Mouse (Mus musculus) layer of hippocampus, adult 8-10 months (tissue): ENCODE results near the gene Pheta1. TPM values are rescaled to one million over a fixed set of nuclear protein-coding genes. Genes with fewer than 3 reads are reported as not detected.
A peak's percentile ranks its signal among the peaks of the same experiment; 100 is the strongest.

Source experiments
- DNase-seq, 2 experiments: peaks; one replicate each; pipeline ENCODE4 v3.0.0; 2022; ENCODE audit warnings: low spot score in 2 of 2
- microRNA-seq, 2 experiments: library from miRNA; unstranded; fragments of <30 nt; microRNA quantifications; one replicate each; pipeline ENCODE4 v1.2.0; 2022
- total RNA-seq, 4 experiments: library from RNA; stranded (reverse); gene quantifications; 2 replicates each; pipeline ENCODE4 v1.2.4; 2022

The Pheta1 gene
- total RNA-seq, 4 experiments from 2014 or later = 8.7 to 9.8 (median 9.0) TPM

DNA sequence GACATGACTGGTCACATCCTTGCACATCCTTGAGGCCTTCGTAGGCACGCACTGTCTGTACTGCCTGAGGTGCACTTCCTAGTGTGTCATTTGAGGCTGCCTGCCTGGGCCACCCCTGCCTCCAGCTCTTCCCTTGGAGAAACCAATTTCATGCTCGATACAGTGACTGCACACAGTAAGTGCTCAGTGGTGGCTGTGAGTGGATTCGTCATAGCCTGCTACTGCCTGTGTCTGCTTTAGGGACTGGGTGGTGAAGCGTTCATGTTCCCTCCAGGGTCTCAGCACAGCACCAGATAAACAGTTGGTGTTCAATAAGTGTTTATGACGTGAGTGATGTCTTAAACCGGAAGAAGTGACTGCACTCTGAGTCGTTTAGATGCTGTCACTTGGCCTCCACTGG is 34.6 kb downstream of the Pheta1 start:
- no peak for DNase-seq

- no peak for DNase-seq
Observed at GRCm38 (mm10) chr5:121889375-121889774, 40.6 kb downstream of the Pheta1 start.

GRCm38 (mm10) chr5:121889819-121890362 is 41.1 kb downstream of the Pheta1 start:
- DNase-seq = no peak

DNA sequence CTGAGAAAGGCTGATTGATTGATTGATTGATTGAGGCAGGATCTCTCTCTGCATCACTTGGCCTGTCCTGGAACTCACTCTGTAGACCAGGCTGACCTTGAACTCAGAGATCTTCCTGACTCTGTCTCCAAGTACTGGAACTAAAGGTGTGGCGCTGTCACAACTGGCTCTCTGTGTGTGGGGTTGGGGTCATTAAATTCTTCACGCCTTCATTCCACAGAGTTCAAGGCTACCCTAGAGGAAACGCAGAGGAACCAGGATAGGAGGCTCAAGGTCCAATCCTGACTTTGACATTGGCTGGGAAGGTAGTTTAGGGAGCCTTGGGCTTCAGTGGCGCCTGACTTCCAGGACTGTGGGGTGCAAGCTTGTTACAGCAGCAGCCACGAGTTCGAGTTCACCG is 42.1 kb downstream of the Pheta1 start:
- DNase-seq = no peak

GRCm38 (mm10) chr5:121892281-121892680 is 43.5 kb downstream of the Pheta1 start:
- DNase-seq = peak; percentile 63 to 77

DNA sequence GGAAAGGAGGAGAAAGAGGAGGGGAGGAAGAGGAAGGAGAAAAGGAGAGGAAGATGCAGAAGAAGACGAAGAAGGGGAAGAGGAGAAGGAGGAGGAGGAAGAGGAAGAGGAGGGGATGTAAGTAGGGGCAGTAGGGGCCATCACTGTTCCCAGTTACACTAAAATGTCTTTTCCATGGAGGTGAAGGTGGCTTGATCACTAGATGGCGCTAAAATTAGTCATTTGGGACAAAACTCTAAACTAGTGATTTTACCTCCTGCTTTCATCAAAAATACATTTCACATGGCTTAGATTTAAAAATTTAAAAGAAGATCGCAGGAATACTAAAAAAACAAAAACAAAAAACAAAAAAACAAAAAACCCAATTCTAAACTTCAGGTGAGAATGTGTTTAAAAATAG is 44.8 kb downstream of the Pheta1 start:
- DNase-seq = no peak

DNA sequence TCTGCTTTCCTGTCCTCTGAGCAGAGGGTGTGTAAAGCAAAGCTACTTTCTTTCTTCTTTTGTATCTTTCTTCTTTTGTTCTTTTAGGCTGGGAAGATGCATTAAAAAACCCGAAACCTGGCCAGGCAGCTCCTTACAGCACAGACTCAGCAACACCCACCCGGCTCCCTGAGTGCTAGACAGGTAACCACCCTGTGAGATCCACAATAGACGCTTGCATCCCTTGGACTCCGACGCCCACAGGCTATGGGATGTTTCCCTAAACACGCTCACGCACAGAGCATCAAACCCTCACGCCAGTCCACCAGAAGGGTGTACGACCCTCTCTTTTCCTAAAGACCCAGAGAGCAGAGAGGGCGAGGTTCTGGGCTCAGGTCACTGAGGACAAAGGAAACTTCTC is 45.9 kb downstream of the Pheta1 start:
- DNase-seq = no peak

- no peak for DNase-seq
Observed at GRCm38 (mm10) chr5:121895117-121895756, 46.5 kb downstream of the Pheta1 start.

- no peak for DNase-seq
Observed at GRCm38 (mm10) chr5:121902809-121903745, 54.3 kb downstream of the Pheta1 start.

Small RNA genes lying within 50 kb of the gene (microRNA-seq; reads per million reads assigned to microRNA genes)
- 10.5 to 19.5 reads per million in 2 experiments for gene Mir7031

Other genes starting within 250 kb of the Pheta1 start
- 1 to 10 TPM; 4.9 to 8.7 (median 7.0) TPM for gene Acad12, start 230.0 kb upstream of the Pheta1 start, total RNA-seq
- 1 to 10 TPM; 4.5 to 6.8 (median 5.2) TPM for gene Acad10, start 188.5 kb upstream of the Pheta1 start, total RNA-seq
- gene Brap, start 188.4 kb upstream of the Pheta1 start, total RNA-seq = 10 to 100 TPM; 64.3 to 67.7 (median 67.4) TPM
- 100 to 1,000 TPM; 190 to 238 (median 231) TPM for gene Atxn2, start 137.6 kb upstream of the Pheta1 start, total RNA-seq
- gene Sh2b3, start 11.3 kb upstream of the Pheta1 start, total RNA-seq = 10 to 100 TPM; 19.6 to 21.6 (median 20.4) TPM
- gene Cux2, start 201.1 kb downstream of the Pheta1 start, total RNA-seq = 10 to 100 TPM; 41.0 to 48.6 (median 45.2) TPM